Mouse (Mus musculus): ENCODE data around the gene Slc34a2.

Gene Slc34a2

GRCm38 (mm10) chr5:53110225-53110624 is 72.3 kb downstream of the Slc34a2 start:
- no peak for DNase-seq (ENCODE audit: low read depth, low spot score)

GRCm38 (mm10) chr5:53111036-53111435 is 73.2 kb downstream of the Slc34a2 start:
- DNase-seq (ENCODE audit: low read depth, low spot score): no peak

- DNase-seq (ENCODE audit: low read depth, low spot score): no peak
These were observed 75.1 kb downstream of the Slc34a2 start for GRCm38 (mm10) chr5:53112942-53113341.

GRCm38 (mm10) chr5:53114616-53115267 is 76.9 kb downstream of the Slc34a2 start:
- DNase-seq (ENCODE audit: low read depth, low spot score): no peak

GRCm38 (mm10) chr5:53118212-53118611 is 80.3 kb downstream of the Slc34a2 start:
- DNase-seq (ENCODE audit: low read depth, low spot score): no peak

- DNase-seq (ENCODE audit: low read depth, low spot score): no peak
These were observed 81.8 kb downstream of the Slc34a2 start for GRCm38 (mm10) chr5:53119689-53120088.
